Mouse (Mus musculus) heart, embryonic 14.5 days (tissue): Measurements from ENCODE around the gene Rbbp5. TPM values are rescaled to one million over a fixed set of nuclear protein-coding genes. Genes with fewer than 3 reads are reported as not detected.
"Not testable (repeated sequence)": the region's sequence is repeated elsewhere in the genome, so short reads cannot be mapped to it uniquely, and the experiment has no call there.

Source experiments
- ATAC-seq: fragments of 200-750 bp; cut with Nextera tagmentation; 2 replicates; pipeline ENCODE4 v1.8.0; 2017; ENCODE audit warnings: low read depth, moderate TSS enrichment; ENCODE audit not compliant: insufficient number of reproducible peaks, insufficient read depth, low FRiP score
- H3K27ac ChIP-seq, 2 experiments: fragments of 200-500 bp in 1 of 2; fragments of 300-500 bp in 1 of 2; sonication (generic) in 1 of 2; replicated peaks in 1 of 2; 2 replicates each; pipeline ENCODE4 v1.5.1; 2012 to 2014; ENCODE audit warnings: low read depth in 2 of 2, low read length in 2 of 2, control low read depth in 1 of 2, mild to moderate bottlenecking in 1 of 2, mixed read lengths in 1 of 2; ENCODE audit not compliant: control insufficient read depth in 1 of 2, insufficient read depth in 1 of 2
- H3K27me3 ChIP-seq: fragments of 300-500 bp; sonication (generic); 2 replicates; pipeline ENCODE4 v1.6.1; 2014; ENCODE audit warnings: mild to moderate bottlenecking, low read length, control low read depth; ENCODE audit not compliant: control insufficient read depth, insufficient read depth
- H3K36me3 ChIP-seq: fragments of 300-500 bp; sonication (generic); 2 replicates; pipeline ENCODE4 v1.6.1; 2014; ENCODE audit warnings: mild to moderate bottlenecking, control low read depth, low read length, mixed read lengths; ENCODE audit not compliant: control insufficient read depth, insufficient read depth
- H3K4me1 ChIP-seq, 2 experiments: fragments of 200-500 bp in 1 of 2; fragments of 300-500 bp in 1 of 2; sonication (generic) in 1 of 2; 2 replicates each; pipeline ENCODE4 v1.6.1; 2012 to 2014; ENCODE audit warnings: low read length in 2 of 2, control low read depth in 1 of 2, mixed read lengths in 1 of 2; ENCODE audit not compliant: control insufficient read depth in 2 of 2, insufficient read depth in 2 of 2
- H3K4me2 ChIP-seq: fragments of 300-500 bp; sonication (generic); 2 replicates; pipeline ENCODE4 v1.6.1; 2014; ENCODE audit warnings: mild to moderate bottlenecking, low read length
- H3K4me3 ChIP-seq, 2 experiments: fragments of 200-500 bp in 1 of 2; fragments of 300-500 bp in 1 of 2; sonication (generic) in 1 of 2; 2 replicates each; pipeline ENCODE4 v1.5.1; 2012 to 2014; ENCODE audit warnings: low read length in 2 of 2, mild to moderate bottlenecking in 2 of 2, control low read depth in 1 of 2, low read depth in 1 of 2, moderate library complexity in 1 of 2; ENCODE audit not compliant: control insufficient read depth in 1 of 2, insufficient read depth in 1 of 2
- H3K9ac ChIP-seq: fragments of 300-500 bp; sonication (generic); 2 replicates; pipeline ENCODE4 v1.6.1; 2014; ENCODE audit warnings: mild to moderate bottlenecking, low read length
- H3K9me3 ChIP-seq: fragments of 300-500 bp; sonication (generic); 2 replicates; pipeline ENCODE4 v1.6.1; 2016; ENCODE audit warnings: low read length, control low read depth; ENCODE audit not compliant: control insufficient read depth
- WGBS: fragments of 180-500 bp; shearing (Covaris S2); extraction: QIAGEN DNeasy Blood & Tissue Kit; methylation state at CpG from one replicate; pipeline ENCODE4 v1.1.7; 2014; 5-methylcytosine and 5-hydroxymethylcytosine counted together
- polyA plus RNA-seq: library from polyadenylated mRNA; unstranded; fragments of >200 nt; fragmentation: Nextera tagmentation; extraction: Ambion mirVana; gene quantifications from 2 replicates; pipeline ENCODE4 v1.2.1, GENCODE M21; 2014

Rbbp5 gene
- polyA plus RNA-seq, 1 experiment from 2014 or later: 27.7 TPM

DNA sequence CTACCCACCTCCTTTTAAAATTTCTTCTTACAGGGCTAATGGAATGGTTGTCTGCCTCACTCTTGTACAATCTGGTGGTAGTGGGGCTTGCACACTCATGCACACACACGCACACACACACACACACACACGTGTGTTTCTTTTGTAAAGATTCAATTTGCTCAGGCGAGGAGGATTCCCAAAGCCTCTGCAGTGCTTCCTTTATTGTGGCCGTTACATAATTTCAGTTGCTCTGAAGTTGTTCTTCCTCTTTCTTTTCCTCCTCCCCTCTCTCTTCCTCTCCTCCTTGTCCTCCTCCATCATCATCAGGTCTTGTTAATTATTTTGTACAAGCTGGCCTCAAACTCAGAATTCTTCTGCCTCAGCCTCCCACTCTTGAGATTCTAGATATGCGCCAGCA is 39.8 kb upstream of the Rbbp5 start:
- ATAC-seq: no peak
- H3K36me3 ChIP-seq: peaks cover 40% of the 10 kb centered on the region
- no peak overlapping the region for H3K27ac ChIP-seq
- H3K4me1 ChIP-seq: no peaks in the 10 kb centered on the region
- H3K4me3 ChIP-seq: no peak overlapping the region
- 85% methylated on average over 5 of the region's 5 CpGs for WGBS
- H3K9ac ChIP-seq: no peak overlapping the region
- H3K4me2 ChIP-seq: no peak overlapping the region
- H3K9me3 ChIP-seq: no peaks in the 10 kb centered on the region
- no peaks in the 10 kb centered on the region for H3K27me3 ChIP-seq

DNA sequence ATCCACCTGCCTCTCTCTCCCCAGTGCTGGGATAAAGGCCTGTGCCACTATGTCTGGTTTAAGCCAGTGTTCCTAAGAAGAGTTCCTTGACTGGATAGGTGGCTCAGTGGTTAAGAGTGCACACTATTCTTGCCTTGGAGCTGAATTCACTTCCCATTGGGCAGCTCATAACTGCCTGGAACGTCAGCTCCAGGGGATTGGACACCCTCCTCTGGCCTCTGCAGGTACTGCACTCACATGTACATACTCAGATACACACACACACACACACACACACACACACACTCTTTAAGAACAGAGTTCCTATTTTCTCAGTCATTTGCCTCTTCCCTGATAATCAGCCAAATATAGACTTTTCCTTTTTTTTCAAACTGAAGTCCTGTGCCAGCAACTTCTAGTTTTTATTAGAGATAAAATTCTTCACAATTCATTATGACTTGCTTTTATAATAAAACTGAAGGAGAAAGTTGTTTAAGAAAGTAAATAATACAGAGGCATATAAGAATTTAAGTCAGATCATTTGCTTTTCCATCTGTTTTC is 36.2 kb upstream of the Rbbp5 start:
- no peak overlapping the region for H3K27ac ChIP-seq
- H3K4me1 ChIP-seq: no peaks in the 10 kb centered on the region
- 70% methylated on average over 1 of the region's 1 CpGs for WGBS
- H3K9ac ChIP-seq: no peak overlapping the region
- H3K9me3 ChIP-seq: no peaks in the 10 kb centered on the region
- peaks cover 33% of the 10 kb centered on the region for H3K36me3 ChIP-seq
- H3K4me2 ChIP-seq: no peak overlapping the region
- ATAC-seq: no peak
- H3K27me3 ChIP-seq: no peaks in the 10 kb centered on the region
- H3K4me3 ChIP-seq: no peak overlapping the region

DNA sequence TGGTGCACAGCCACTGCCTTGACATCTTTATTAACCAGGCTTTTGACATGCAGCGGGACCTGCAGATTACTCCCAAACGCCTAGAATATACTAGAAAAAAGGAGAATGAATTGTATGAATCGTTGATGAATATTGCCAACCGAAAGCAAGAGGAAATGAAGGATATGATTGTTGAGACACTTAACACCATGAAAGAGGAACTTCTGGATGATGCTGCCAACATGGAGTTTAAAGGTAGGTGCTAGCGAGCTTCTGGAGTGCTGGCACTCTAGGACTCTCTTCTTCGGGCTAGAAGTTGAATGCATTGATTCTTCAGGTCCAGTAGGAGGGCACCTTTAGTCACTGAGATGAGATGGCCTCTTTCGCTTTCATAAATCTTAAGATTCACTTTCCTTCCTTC is 27.4 kb upstream of the Rbbp5 start:
- no peak for ATAC-seq
- 91% methylated on average over 7 of the region's 7 CpGs for WGBS
- H3K27me3 ChIP-seq: no peaks in the 10 kb centered on the region
- no peak overlapping the region for H3K4me2 ChIP-seq
- no peaks in the 10 kb centered on the region for H3K9me3 ChIP-seq
- H3K9ac ChIP-seq: no peak overlapping the region
- H3K36me3 ChIP-seq: peaks cover 69% of the 10 kb centered on the region
- H3K4me3 ChIP-seq: no peak overlapping the region
- no peak overlapping the region for H3K27ac ChIP-seq
- H3K4me1 ChIP-seq: no peaks in the 10 kb centered on the region

DNA sequence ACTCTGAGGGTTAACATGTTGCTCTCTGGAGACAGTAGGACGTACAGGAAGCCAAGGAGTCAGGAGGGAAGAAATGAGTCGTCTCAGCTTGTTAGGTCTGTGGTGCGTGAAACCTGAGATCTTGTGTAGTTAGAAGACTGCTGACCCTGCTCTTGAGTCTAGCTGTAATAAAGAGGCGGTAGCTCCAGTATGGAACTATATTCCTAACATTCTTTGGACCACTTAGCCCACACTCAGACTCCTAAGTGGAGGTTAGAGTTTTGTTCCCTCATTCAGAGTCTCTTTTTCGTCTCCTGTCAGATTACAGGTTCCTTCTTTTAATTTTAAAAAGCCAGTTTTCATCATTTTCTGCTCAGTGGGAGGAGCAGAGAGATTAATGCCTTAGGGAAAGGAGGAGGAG is 12.5 kb upstream of the Rbbp5 start:
- H3K4me1 ChIP-seq: peaks cover 7 to 10% of the 10 kb centered on the region in 2 experiments
- H3K27ac ChIP-seq: no peak overlapping the region

DNA sequence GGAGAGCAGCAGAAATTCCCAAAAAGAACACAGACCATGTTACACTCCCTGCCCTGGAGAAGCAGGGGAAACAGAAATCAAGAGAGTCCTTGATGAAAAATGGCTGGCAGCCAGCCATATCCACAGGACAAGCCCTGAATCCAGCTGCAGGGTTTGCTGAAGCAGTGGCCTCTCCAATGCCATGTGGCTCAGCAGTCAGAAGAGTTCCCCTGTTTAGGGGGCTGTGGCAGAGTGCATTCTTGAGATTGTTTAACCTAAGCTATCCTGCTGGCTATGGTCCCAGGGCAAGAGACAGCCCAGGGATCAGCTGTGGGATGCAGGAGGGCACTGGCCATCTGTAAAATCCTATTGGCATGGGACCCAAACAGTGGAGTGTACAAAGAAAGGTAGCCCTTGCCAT is 8.2 kb upstream of the Rbbp5 start:
- H3K36me3 ChIP-seq: peaks cover 23% of the 10 kb centered on the region
- no peaks in the 10 kb centered on the region for H3K27me3 ChIP-seq
- H3K9ac ChIP-seq: no peak overlapping the region
- no peak overlapping the region for H3K4me2 ChIP-seq
- H3K27ac ChIP-seq: peak overlapping the region; percentile 42 to 45
- no peak overlapping the region for H3K4me3 ChIP-seq
- H3K9me3 ChIP-seq: no peaks in the 10 kb centered on the region
- ATAC-seq: peak; percentile 54
- peaks cover 7 to 10% of the 10 kb centered on the region in 2 experiments for H3K4me1 ChIP-seq

More for the DNA sequence above, 12.5 kb upstream of the Rbbp5 start:
- H3K4me3 ChIP-seq: no peak overlapping the region
- peaks cover 61% of the 10 kb centered on the region for H3K36me3 ChIP-seq
- H3K27me3 ChIP-seq: no peaks in the 10 kb centered on the region
- H3K9ac ChIP-seq: no peak overlapping the region
- WGBS: 77% methylated on average over 5 of the region's 5 CpGs
- no peak overlapping the region for H3K4me2 ChIP-seq
- H3K9me3 ChIP-seq: no peaks in the 10 kb centered on the region
- no peak for ATAC-seq

DNA sequence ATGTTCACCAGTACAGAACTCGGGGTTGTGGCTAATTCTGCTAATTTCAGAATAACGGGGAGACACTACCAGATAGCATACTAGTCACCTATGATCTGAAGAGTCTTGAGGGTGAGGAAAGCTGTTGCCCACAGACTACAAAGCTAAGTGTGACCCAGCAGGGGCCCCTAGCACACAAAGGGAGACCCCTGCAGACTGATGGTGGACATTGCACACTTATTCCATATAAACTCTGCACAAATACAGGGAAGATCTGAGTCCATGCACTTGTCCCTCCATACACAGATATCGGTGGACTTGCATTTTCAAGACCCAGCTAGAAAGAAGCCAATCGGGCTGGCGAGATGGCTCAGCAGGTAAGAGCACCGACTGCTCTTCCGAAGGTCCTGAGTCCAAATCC is 7.6 kb upstream of the Rbbp5 start:
- WGBS: 91% methylated on average over 7 of the region's 7 CpGs
- H3K27ac ChIP-seq: peak overlapping the region; percentile 29 to 45; a peak in 1 of 4 replicates

DNA sequence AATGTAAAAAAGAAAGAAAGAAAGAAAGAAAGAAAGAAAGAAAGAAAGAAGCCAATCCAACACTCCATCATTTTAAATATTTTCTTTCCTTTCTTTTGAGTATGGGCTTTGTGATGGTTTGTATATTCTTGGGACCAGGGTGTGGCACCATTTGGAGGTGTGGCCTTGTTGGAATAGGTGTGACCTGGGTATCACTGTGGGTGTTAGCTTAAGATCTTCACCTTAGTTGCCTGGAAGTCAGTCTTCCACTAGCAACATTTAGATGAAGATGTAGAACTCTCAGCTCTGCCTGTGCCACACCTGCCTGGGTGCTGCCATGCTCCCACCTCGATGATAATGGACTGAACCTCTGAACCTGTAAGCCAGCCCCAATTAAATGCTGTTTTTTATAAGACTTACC is 7.1 kb upstream of the Rbbp5 start:
- H3K9ac ChIP-seq, H3K4me2 ChIP-seq, ATAC-seq, H3K4me3 ChIP-seq, H3K27me3 ChIP-seq, H3K27ac ChIP-seq, H3K9me3 ChIP-seq: not testable (repeated sequence)
- Histone ChIP-seq H3K4me1 (peaks cover 7 to 10% of the 10 kb centered on the region in 2 experiments), H3K36me3 (peaks cover 12% of the 10 kb centered on the region)
- WGBS: 90% methylated on average over 1 of the region's 1 CpGs

More for the DNA sequence above, 7.6 kb upstream of the Rbbp5 start:
- Histone ChIP-seq H3K4me2 (no peak overlapping the region), H3K9me3 (no peaks in the 10 kb centered on the region), H3K9ac (no peak overlapping the region), H3K4me3 (no peak overlapping the region), H3K27me3 (no peaks in the 10 kb centered on the region), H3K4me1 (peaks cover 7 to 10% of the 10 kb centered on the region in 2 experiments), H3K36me3 (peaks cover 17% of the 10 kb centered on the region)
- ATAC-seq: no peak

DNA sequence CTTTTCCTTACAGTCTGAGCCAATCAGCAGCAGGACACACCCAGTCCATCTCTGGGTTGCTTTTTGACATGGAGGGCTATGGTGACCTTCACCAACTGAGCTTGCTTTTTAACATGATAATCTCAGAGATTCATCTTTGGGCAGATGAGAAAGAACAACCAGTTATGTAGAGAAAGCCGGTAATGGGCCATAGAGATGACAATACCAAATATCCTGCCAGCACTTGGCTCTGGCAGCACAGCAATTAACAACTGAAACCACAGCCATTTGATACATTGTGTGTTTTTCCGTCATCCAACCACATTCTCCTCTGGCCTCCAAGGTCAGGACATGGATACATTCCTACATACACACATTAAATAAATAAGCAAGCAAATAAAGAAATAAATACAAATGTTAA is 6.1 kb upstream of the Rbbp5 start:
- H3K27ac ChIP-seq: no peak overlapping the region
- H3K4me3 ChIP-seq: no peak overlapping the region
- no peaks in the 10 kb centered on the region for H3K27me3 ChIP-seq
- peaks cover 2% of the 10 kb centered on the region for H3K36me3 ChIP-seq
- H3K4me1 ChIP-seq: peaks cover 7 to 10% of the 10 kb centered on the region in 2 experiments
- no peak overlapping the region for H3K9ac ChIP-seq
- no peak overlapping the region for H3K4me2 ChIP-seq
- 89% methylated on average over 2 of the region's 2 CpGs for WGBS
- no peak for ATAC-seq
- no peaks in the 10 kb centered on the region for H3K9me3 ChIP-seq
